Mouse (Mus musculus): ENCODE measurements around the gene Fbln2.

DNA sequence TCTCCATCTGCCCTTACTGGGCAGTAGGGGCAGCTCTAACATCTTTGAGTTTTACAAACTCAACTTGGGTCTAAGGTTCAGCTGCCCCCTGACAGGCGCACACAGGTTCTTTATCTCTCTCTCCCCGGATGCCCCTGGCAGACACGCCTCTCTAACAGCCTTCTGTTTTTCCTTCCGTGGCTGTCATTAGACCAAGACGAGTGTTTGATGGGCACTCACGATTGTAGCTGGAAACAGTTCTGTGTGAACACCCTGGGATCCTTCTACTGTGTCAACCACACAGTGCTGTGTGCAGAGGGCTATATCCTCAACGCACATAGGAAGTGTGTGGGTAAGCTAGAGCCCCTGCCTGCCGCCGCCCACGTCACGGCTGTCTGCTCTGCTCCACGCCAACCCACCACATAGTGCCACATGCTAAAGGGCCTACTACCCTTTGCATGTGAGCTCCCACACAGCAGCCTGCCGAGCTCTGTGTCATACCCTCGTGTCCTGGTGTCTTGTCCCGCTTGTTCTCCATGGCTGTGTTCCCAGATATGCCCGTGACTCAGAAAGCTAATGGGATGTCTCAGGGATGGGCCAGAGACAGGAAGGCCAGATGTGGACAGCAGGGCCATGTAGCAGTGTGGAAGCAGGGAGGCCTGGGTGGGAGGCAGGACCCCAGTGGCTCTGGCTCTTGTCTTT, 47.3 kb downstream of the Fbln2 start:
- TF ChIP-seq CTCF (IDR thresholded peaks at IDR 0.05; ENCODE audit: borderline replicate concordance, insufficient read depth, low read length) (no peak), POLR2A (IDR thresholded peaks at IDR 0.05; ENCODE audit: low read depth, low read length) (no peak; the same call in 1 of the 2 replicates)
